Mouse (Mus musculus) forebrain, embryonic 16.5 days (tissue): ENCODE measurements around the gene Psmf1. TPM values are rescaled to one million over a fixed set of nuclear protein-coding genes. Genes with fewer than 3 reads are reported as not detected.

ENCODE experiments used
- ATAC-seq: fragments of 200-750 bp; cut with Nextera tagmentation; 2 replicates; pipeline ENCODE4 v1.8.0; 2017; ENCODE audit warnings: mild to moderate bottlenecking, moderate library complexity
- H3K27ac ChIP-seq: fragments of 300-500 bp; sonication (generic); 2 replicates; pipeline ENCODE4 v1.5.1; 2014; ENCODE audit warnings: low read length, control low read depth
- H3K27me3 ChIP-seq: fragments of 300-500 bp; sonication (generic); replicated peaks from 2 replicates; pipeline ENCODE4 v1.6.1; 2014; ENCODE audit warnings: low read length; ENCODE audit not compliant: control insufficient read depth, insufficient read depth
- H3K36me3 ChIP-seq: fragments of 300-500 bp; sonication (generic); 2 replicates; pipeline ENCODE4 v1.6.1; 2014; ENCODE audit not compliant: control insufficient read depth, insufficient read depth
- H3K4me1 ChIP-seq: fragments of 300-500 bp; sonication (generic); replicated peaks from 2 replicates; pipeline ENCODE4 v1.6.1; 2014; ENCODE audit warnings: low read length; ENCODE audit not compliant: control insufficient read depth, insufficient read depth
- H3K4me2 ChIP-seq: fragments of 300-500 bp; sonication (generic); 2 replicates; pipeline ENCODE4 v1.6.1; 2014; ENCODE audit warnings: mild to moderate bottlenecking, low read length, control low read depth
- H3K4me3 ChIP-seq: fragments of 300-500 bp; sonication (generic); replicated peaks from 2 replicates; pipeline ENCODE4 v1.5.1; 2014; ENCODE audit warnings: mild to moderate bottlenecking, low read length, control low read depth
- H3K9ac ChIP-seq: fragments of 300-500 bp; sonication (generic); replicated peaks from 2 replicates; pipeline ENCODE4 v1.6.1; 2014; ENCODE audit warnings: low read depth, low read length, control low read depth
- H3K9me3 ChIP-seq: fragments of 300-500 bp; sonication (generic); 2 replicates; pipeline ENCODE4 v1.6.1; 2016; ENCODE audit warnings: low read length; ENCODE audit not compliant: control insufficient read depth
- WGBS: fragments of 180-500 bp; shearing (Covaris S2); extraction: QIAGEN DNeasy Blood & Tissue Kit; methylation state at CpG from one replicate; pipeline ENCODE4 v1.1.7; 2014; 5-methylcytosine and 5-hydroxymethylcytosine counted together
- polyA plus RNA-seq: library from polyadenylated mRNA; unstranded; fragments of >200 nt; fragmentation: Nextera tagmentation; extraction: Ambion mirVana; gene quantifications from 2 replicates; pipeline ENCODE4 v1.2.1, GENCODE M21; 2015

Gene Psmf1
- polyA plus RNA-seq, 1 experiment from 2014 or later, result 57.3 TPM

DNA sequence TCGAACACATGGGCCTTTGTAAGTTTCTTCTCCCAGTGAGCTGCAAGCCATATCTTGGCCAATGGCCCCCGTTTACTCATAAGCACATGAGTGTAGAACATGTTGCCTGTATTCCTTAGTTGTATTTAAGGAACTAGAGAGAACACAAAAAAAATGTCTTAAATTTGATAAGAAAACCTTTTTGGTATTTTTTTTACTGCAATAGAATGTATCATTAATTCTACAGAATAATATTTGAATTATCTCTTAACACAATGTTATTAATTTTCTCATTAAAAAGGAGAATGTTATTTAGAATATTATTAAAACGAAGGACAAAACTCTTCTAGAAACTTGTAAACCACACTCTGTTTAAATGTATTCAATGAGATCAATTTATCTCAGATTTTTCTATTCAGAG lies 75.6 kb downstream of the Psmf1 start, which contains the start of gene Rad21l:
Gene Rad21l, minus strand, starts transcription at position 101 of the 400 bp plus-strand sequence.
- Histone ChIP-seq H3K27ac (no peak within 1 kb of the TSS), H3K9me3 (no peaks in the 10 kb centered on the region), H3K36me3 (no peaks in the 10 kb centered on the region), H3K4me2 (no peak within 1 kb of the TSS), H3K27me3 (no peaks in the 10 kb centered on the region), H3K9ac (no peak within 1 kb of the TSS), H3K4me3 (no peak within 1 kb of the TSS), H3K4me1 (no peaks in the 10 kb centered on the region; the same call in 1 of the 2 replicates)
- 70% methylated on average over 3 of the region's 3 CpGs for WGBS
- ATAC-seq, result no peak

Other genes starting within 250 kb of the Psmf1 start
- gene Fkbp1a, start 201.7 kb downstream of the Psmf1 start, polyA plus RNA-seq, result 610 and 624 TPM in 2 replicates
- 0.89 and 1.0 TPM in 2 replicates for gene Sdcbp2, start 171.6 kb downstream of the Psmf1 start, polyA plus RNA-seq
- gene Snph, start 111.6 kb downstream of the Psmf1 start, polyA plus RNA-seq, result 9.2 and 14.8 TPM in 2 replicates
- not detected in 2 replicates for gene Rad21l, start 75.7 kb downstream of the Psmf1 start, polyA plus RNA-seq
- gene Tmem74b, start 42.2 kb downstream of the Psmf1 start, polyA plus RNA-seq, result 22.2 and 26.6 TPM in 2 replicates
- 0.10 and 0.11 TPM in 2 replicates for gene Rspo4, start 98.7 kb upstream of the Psmf1 start, polyA plus RNA-seq
- 0.10 and 0.14 TPM in 2 replicates for gene Angpt4, start 167.0 kb upstream of the Psmf1 start, polyA plus RNA-seq
- gene Fam110a, start 236.0 kb upstream of the Psmf1 start, polyA plus RNA-seq, result 66.5 and 69.2 TPM in 2 replicates